Mouse (Mus musculus): ENCODE results near the gene Abcc2.

- TF ChIP-seq CTCF (IDR thresholded peaks at IDR 0.05; ENCODE audit: low read depth) (no peak), EP300 (IDR thresholded peaks at IDR 0.05; ENCODE audit: low read depth) (no peak)
Measured at GRCm38 (mm10) chr19:43745740-43746139, 36.3 kb upstream of the Abcc2 start.

Measured in heart, postnatal 0 days (tissue).